In genomic region chr10:26302336-26302735, GRCm38 (mm10) we compare ENCODE assay signal across 26 mouse cellular contexts.
DNase-seq lines count a peak whose midpoint lies in the region; ATAC-seq and TF ChIP-seq lines count a peak whose summit lies in the region.
"Had no signal": no experiment of that assay in that cellular context is flagged by ENCODE, and none has a peak within 500 bp of the region (broad histone marks: within the 10 kb centered on the region; RNA-seq: fewer than 3 reads in every experiment).

No protein-coding gene starts in this region.

- no peaks in the 10 kb centered on the region for H3K9me3 ChIP-seq in liver, postnatal 0 days (ENCODE audit: low read length)
- H3K9me3 ChIP-seq: embryonic facial prominence, embryonic 13.5 days; forebrain, embryonic 12.5 days; forebrain, embryonic 15.5 days; heart, embryonic 10.5 days; heart, embryonic 13.5 days; hindbrain, embryonic 12.5 days; hindbrain, embryonic 15.5 days had no signal

- no peaks in the 10 kb centered on the region for H3K4me1 ChIP-seq in liver, postnatal 0 days (ENCODE audit: insufficient read depth)
- H3K4me1 ChIP-seq: embryonic facial prominence, embryonic 13.5 days; forebrain, embryonic 12.5 days; forebrain, embryonic 15.5 days; heart, embryonic 10.5 days; heart, embryonic 13.5 days; hindbrain, embryonic 12.5 days; hindbrain, embryonic 15.5 days had no signal

- DNase-seq in frontal cortex, postnatal 14 days (ENCODE audit: low spot score in 2 of 2), result no peak
- DNase-seq in left cerebral cortex, adult 2 months (ENCODE audit: extremely low spot score in 1 of 2, low spot score in 2 of 2), result peak in 1 of 2 experiments; percentile 23
- no peak for DNase-seq in left cerebral cortex, postnatal 4 days
- peak; percentile 47 for DNase-seq in brain, adult 2 months (ENCODE audit: low read depth, low spot score)
- peak; percentile 52 for DNase-seq in telencephalon, adult 2 months (ENCODE audit: low read depth, low spot score)
- DNase-seq in liver, postnatal 0 days, result no peak
- DNase-seq: adrenal gland, adult 8-10 months; adrenal gland, postnatal 25 days; cerebellum, adult 11 months; cerebellum, adult 2 months; cerebellum, adult 9-11 months; cerebellum, postnatal 25 days; gastrocnemius, postnatal 10 days; gastrocnemius, postnatal 36 days; heart, adult 2 months; heart, postnatal 14 days had no signal

- no peak overlapping the region for H3K9ac ChIP-seq in liver, postnatal 0 days (replicated peaks)
- H3K9ac ChIP-seq: embryonic facial prominence, embryonic 13.5 days; forebrain, embryonic 12.5 days; forebrain, embryonic 15.5 days; heart, embryonic 13.5 days; hindbrain, embryonic 12.5 days; hindbrain, embryonic 15.5 days had no signal

- 78% methylated on average over 4 of the region's 4 CpGs for WGBS in liver, postnatal 0 days (ENCODE audit: insufficient replicate concordance)

- H3K4me2 ChIP-seq in liver, postnatal 0 days (ENCODE audit: low read depth, low read length), result no peak overlapping the region
- H3K4me2 ChIP-seq: embryonic facial prominence, embryonic 13.5 days; forebrain, embryonic 12.5 days; forebrain, embryonic 15.5 days; heart, embryonic 13.5 days; hindbrain, embryonic 12.5 days; hindbrain, embryonic 15.5 days had no signal

- intact Hi-C loops in left cerebral cortex, adult 2 months (cut with DNase I), result no loop called here
- intact Hi-C loops in left cerebral cortex, postnatal 4 days (cut with DNase I), result no loop called here

- H3K36me3 ChIP-seq in liver, postnatal 0 days (replicated peaks; ENCODE audit: insufficient read depth, low read length), result peaks cover 3% of the 10 kb centered on the region

- H3K27me3 ChIP-seq in liver, postnatal 0 days (ENCODE audit: insufficient read depth, low read length), result no peaks in the 10 kb centered on the region
- H3K27me3 ChIP-seq: embryonic facial prominence, embryonic 13.5 days; forebrain, embryonic 12.5 days; forebrain, embryonic 15.5 days; heart, embryonic 13.5 days; hindbrain, embryonic 12.5 days; hindbrain, embryonic 15.5 days had no signal

- peak; percentile 88 for ATAC-seq in frontal cortex, adult (ENCODE audit: low TSS enrichment)
- ATAC-seq in liver, postnatal 0 days, result no peak
- ATAC-seq: activated CD4-positive, CD25-positive, alpha-beta regulatory T cell, adult 4 months; forebrain, embryonic 15.5 days had no signal

- no peak for TF ChIP-seq EP300 in liver, postnatal 0 days (IDR thresholded peaks at IDR 0.05; ENCODE audit: low read depth)

- H3K4me3 ChIP-seq in left cerebral cortex, adult 2 months, result no peak overlapping the region
- no peak overlapping the region for H3K4me3 ChIP-seq in liver, postnatal 0 days (ENCODE audit: low read depth, low read length)
- H3K4me3 ChIP-seq: embryonic facial prominence, embryonic 13.5 days; erythroblast, embryonic 14.5 days; forebrain, embryonic 12.5 days; forebrain, embryonic 15.5 days; heart, adult 2 months; heart, embryonic 10.5 days; heart, embryonic 13.5 days; hindbrain, embryonic 12.5 days; hindbrain, embryonic 15.5 days had no signal

- peak overlapping the region; percentile 38; the same call in 1 of the 2 replicates for H3K27ac ChIP-seq in left cerebral cortex, adult 2 months
- H3K27ac ChIP-seq in liver, postnatal 0 days (ENCODE audit: low read depth), result no peak overlapping the region
- H3K27ac ChIP-seq: embryonic facial prominence, embryonic 13.5 days; forebrain, embryonic 12.5 days; forebrain, embryonic 15.5 days; heart, adult 2 months; heart, embryonic 10.5 days; heart, embryonic 13.5 days; hindbrain, embryonic 12.5 days; hindbrain, embryonic 15.5 days had no signal

- TF ChIP-seq CTCF in left cerebral cortex, adult 2 months (IDR thresholded peaks at IDR 0.05), result no peak
- TF ChIP-seq CTCF in liver, postnatal 0 days (IDR thresholded peaks at IDR 0.05; ENCODE audit: low read depth), result no peak

Comparison
In these comparisons a context has a peak if more than half of its experiments do, and no peak if none do; other contexts are left out.
1. DNase-seq: peak in brain, adult 2 months (single experiment) and telencephalon, adult 2 months (single experiment); none in frontal cortex, postnatal 14 days (0 of 2), left cerebral cortex, postnatal 4 days (single experiment) and liver, postnatal 0 days (single experiment).